Mouse (Mus musculus): Measurements from ENCODE around the gene Cd300a. TPM values are rescaled to one million over a fixed set of nuclear protein-coding genes. Genes with fewer than 3 reads are reported as not detected.
"Not testable (repeated sequence)": the region's sequence is repeated elsewhere in the genome, so short reads cannot be mapped to it uniquely, and the experiment has no call there.

Cd300a gene
- polyA plus RNA-seq, 1 experiment from 2014 or later, result 2.2 TPM

DNA sequence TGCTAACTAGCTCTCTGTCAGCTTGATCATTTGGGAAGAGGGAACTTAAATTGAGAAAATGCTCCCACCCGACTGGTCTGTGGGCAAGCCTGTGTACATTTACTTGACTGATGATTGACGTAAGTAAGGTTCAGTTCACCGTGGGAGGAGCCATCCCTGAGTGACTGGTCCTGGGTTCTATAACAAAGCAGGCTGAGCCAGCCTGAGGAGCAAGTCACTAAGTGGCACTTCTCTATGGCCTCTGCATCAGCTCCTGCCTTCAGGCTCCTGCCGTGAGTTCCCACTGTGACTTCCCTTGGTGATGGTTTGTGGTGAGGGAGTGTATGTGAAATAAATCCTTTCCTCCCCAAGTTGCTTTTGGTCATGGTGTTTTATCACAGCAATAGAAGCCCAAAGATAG is 18.2 kb downstream of the Cd300a start:
- H3K9me3 ChIP-seq (ENCODE audit: control insufficient read depth), result no peaks in the 10 kb centered on the region
- H3K9ac ChIP-seq (ENCODE audit: low read depth, low read length), result no peak overlapping the region
- no peak for ATAC-seq
- no peak overlapping the region for H3K4me3 ChIP-seq (ENCODE audit: low read depth, low read length)
- no peaks in the 10 kb centered on the region for H3K36me3 ChIP-seq (ENCODE audit: control insufficient read depth, insufficient read depth)
- H3K4me1 ChIP-seq (replicated peaks; ENCODE audit: control insufficient read depth, insufficient read depth, low read length), result no peaks in the 10 kb centered on the region
- no peak overlapping the region for H3K27ac ChIP-seq (ENCODE audit: low read depth, low read length)
- WGBS, result 53% methylated on average over 4 of the region's 4 CpGs
- H3K4me2 ChIP-seq (replicated peaks; ENCODE audit: low read depth), result no peak overlapping the region
- TF ChIP-seq CTCF (IDR thresholded peaks at IDR 0.05; ENCODE audit: low read depth), result no peak
- H3K27me3 ChIP-seq (replicated peaks; ENCODE audit: control insufficient read depth, insufficient read depth, low read length), result no peaks in the 10 kb centered on the region

DNA sequence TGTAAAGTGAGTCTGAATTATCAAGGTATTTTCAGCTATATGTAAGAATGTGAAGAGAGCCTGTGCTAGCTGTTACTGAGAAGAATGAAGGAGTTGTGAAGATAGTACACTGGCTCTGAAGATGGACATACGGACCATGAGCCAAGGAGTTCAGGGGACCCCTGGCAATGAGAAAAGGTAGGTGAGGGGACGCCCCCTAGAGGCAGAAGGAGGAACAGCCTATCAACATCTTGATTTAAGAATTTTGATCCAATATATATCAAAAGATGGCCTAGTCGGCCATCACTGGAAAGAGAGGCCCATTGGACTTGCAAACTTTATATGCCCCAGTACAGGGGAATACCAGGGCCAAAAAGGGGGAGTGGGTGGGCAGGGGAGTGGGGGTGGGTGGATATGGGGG is 19.7 kb downstream of the Cd300a start:
- ATAC-seq; H3K27ac ChIP-seq (ENCODE audit: low read depth, low read length); H3K4me2 ChIP-seq (replicated peaks; ENCODE audit: low read depth); H3K27me3 ChIP-seq (replicated peaks; ENCODE audit: control insufficient read depth, insufficient read depth, low read length); H3K4me1 ChIP-seq (replicated peaks; ENCODE audit: control insufficient read depth, insufficient read depth, low read length); H3K9ac ChIP-seq (ENCODE audit: low read depth, low read length); H3K4me3 ChIP-seq (ENCODE audit: low read depth, low read length); H3K36me3 ChIP-seq (ENCODE audit: control insufficient read depth, insufficient read depth); H3K9me3 ChIP-seq (ENCODE audit: control insufficient read depth): not testable (repeated sequence)
- 38% methylated on average over 3 of the region's 3 CpGs for WGBS
- TF ChIP-seq CTCF (IDR thresholded peaks at IDR 0.05; ENCODE audit: low read depth), result peak; percentile 35

DNA sequence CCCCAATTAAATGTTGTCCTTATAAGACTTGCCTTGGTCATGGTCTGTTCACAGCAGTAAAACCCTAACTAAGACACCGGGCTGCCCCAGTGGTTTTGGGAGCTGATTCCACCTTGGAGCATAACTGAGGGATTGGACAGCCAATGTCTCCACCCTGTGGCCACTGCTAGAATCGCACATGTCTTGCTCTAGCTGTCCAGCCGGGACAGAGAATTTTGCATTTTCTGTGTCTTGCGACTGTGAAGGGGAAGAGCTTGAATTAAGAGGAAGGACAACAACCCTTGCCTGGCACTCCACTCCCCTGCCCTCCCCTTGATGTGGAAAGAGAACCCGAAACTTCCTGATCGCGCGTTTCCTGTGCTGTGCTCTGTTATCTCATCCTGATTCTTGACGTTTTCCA is 23.0 kb downstream of the Cd300a start:
- H3K27ac ChIP-seq (ENCODE audit: low read depth, low read length), result no peak overlapping the region
- WGBS, result 13% methylated on average over 9 of the region's 9 CpGs
- TF ChIP-seq CTCF (IDR thresholded peaks at IDR 0.05; ENCODE audit: low read depth), result peak; percentile 89
- no peaks in the 10 kb centered on the region for H3K27me3 ChIP-seq (replicated peaks; ENCODE audit: control insufficient read depth, insufficient read depth, low read length)
- no peaks in the 10 kb centered on the region for H3K4me1 ChIP-seq (replicated peaks; ENCODE audit: control insufficient read depth, insufficient read depth, low read length)
- H3K4me2 ChIP-seq (replicated peaks; ENCODE audit: low read depth), result no peak overlapping the region
- H3K9me3 ChIP-seq (ENCODE audit: control insufficient read depth), result no peaks in the 10 kb centered on the region
- no peak overlapping the region for H3K9ac ChIP-seq (ENCODE audit: low read depth, low read length)
- no peak for ATAC-seq
- H3K4me3 ChIP-seq (ENCODE audit: low read depth, low read length), result no peak overlapping the region
- H3K36me3 ChIP-seq (ENCODE audit: control insufficient read depth, insufficient read depth), result no peaks in the 10 kb centered on the region

DNA sequence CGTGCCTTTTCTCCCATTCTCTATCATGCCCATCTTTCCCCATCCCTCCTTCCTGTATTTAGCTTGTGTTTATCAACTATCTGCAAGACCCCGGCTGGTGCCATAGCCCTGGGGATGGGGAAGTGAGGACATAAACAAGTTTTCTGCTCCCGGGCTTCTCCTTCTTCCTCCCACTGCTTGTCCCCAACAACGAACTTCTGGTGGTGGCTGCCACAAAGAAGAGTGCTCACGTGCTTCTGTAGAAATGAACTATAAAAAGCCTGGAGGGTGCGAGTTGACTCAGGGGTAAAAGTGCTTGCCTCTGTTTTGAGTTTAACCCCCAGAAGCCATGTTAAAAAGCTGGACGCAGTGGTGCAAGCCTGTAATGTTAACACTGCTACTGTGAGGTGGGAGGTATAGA is 25.1 kb downstream of the Cd300a start:
- ATAC-seq, result no peak
- no peak overlapping the region for H3K4me3 ChIP-seq (ENCODE audit: low read depth, low read length)
- no peaks in the 10 kb centered on the region for H3K27me3 ChIP-seq (replicated peaks; ENCODE audit: control insufficient read depth, insufficient read depth, low read length)
- no peaks in the 10 kb centered on the region for H3K9me3 ChIP-seq (ENCODE audit: control insufficient read depth)
- no peak overlapping the region for H3K9ac ChIP-seq (ENCODE audit: low read depth, low read length)
- H3K36me3 ChIP-seq (ENCODE audit: control insufficient read depth, insufficient read depth), result no peaks in the 10 kb centered on the region
- TF ChIP-seq CTCF (IDR thresholded peaks at IDR 0.05; ENCODE audit: low read depth), result no peak
- H3K4me1 ChIP-seq (replicated peaks; ENCODE audit: control insufficient read depth, insufficient read depth, low read length), result no peaks in the 10 kb centered on the region
- 31% methylated on average over 7 of the region's 7 CpGs for WGBS
- no peak overlapping the region for H3K27ac ChIP-seq (ENCODE audit: low read depth, low read length)
- no peak overlapping the region for H3K4me2 ChIP-seq (replicated peaks; ENCODE audit: low read depth)

DNA sequence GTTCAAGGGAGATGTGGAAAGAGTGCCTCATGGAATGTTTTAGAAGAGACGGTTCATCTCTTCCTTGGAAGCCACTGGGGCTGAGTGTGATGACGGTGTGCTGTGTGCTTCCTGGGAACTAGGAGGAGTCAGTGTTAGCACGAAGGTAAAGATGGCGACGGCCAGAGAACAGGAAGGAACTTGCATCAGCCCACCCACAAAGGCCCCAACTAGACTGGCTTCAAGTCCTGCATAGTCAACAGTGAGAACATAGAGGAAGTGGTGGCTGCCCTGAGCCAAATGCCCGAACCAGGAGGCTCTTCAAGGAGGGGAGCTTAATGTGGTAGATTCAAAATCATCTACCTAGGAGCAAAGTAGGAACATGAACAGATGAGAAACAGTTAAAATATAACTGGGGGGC is 27.3 kb downstream of the Cd300a start:
- no peaks in the 10 kb centered on the region for H3K36me3 ChIP-seq (ENCODE audit: control insufficient read depth, insufficient read depth)
- no peaks in the 10 kb centered on the region for H3K4me1 ChIP-seq (replicated peaks; ENCODE audit: control insufficient read depth, insufficient read depth, low read length)
- H3K4me2 ChIP-seq (replicated peaks; ENCODE audit: low read depth), result no peak overlapping the region
- H3K27ac ChIP-seq (ENCODE audit: low read depth, low read length), result no peak overlapping the region
- no peaks in the 10 kb centered on the region for H3K27me3 ChIP-seq (replicated peaks; ENCODE audit: control insufficient read depth, insufficient read depth, low read length)
- no peak for TF ChIP-seq CTCF (IDR thresholded peaks at IDR 0.05; ENCODE audit: low read depth)
- H3K4me3 ChIP-seq (ENCODE audit: low read depth, low read length), result no peak overlapping the region
- ATAC-seq, result no peak
- 74% methylated on average over 6 of the region's 6 CpGs for WGBS
- no peak overlapping the region for H3K9ac ChIP-seq (ENCODE audit: low read depth, low read length)
- no peaks in the 10 kb centered on the region for H3K9me3 ChIP-seq (ENCODE audit: control insufficient read depth)

DNA sequence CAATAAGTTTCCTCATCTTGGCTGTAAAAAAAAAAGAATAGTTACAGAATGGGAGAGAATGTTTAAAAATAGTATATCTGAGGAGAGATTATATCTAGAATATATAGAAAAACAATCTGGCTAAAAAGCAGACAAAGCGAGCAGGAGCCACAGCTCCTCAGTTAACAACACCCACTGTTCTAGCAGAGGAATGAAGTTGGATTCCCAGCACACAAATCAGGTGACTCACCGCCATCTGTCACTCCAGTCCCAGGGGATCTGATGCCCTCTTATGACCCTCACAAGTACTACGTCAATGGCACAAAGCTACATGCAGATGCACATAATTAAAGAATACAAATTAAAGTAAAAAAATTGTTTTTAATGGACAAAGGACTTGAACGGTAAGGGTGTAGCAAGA is 32.6 kb downstream of the Cd300a start:
- Histone ChIP-seq H3K27me3 (replicated peaks; ENCODE audit: control insufficient read depth, insufficient read depth, low read length) (no peaks in the 10 kb centered on the region), H3K27ac (ENCODE audit: low read depth, low read length) (no peak overlapping the region), H3K4me2 (replicated peaks; ENCODE audit: low read depth) (no peak overlapping the region), H3K9ac (ENCODE audit: low read depth, low read length) (no peak overlapping the region), H3K4me3 (ENCODE audit: low read depth, low read length) (no peak overlapping the region), H3K9me3 (ENCODE audit: control insufficient read depth) (no peaks in the 10 kb centered on the region), H3K4me1 (replicated peaks; ENCODE audit: control insufficient read depth, insufficient read depth, low read length) (no peaks in the 10 kb centered on the region), H3K36me3 (ENCODE audit: control insufficient read depth, insufficient read depth) (no peaks in the 10 kb centered on the region)
- ATAC-seq, result no peak
- WGBS, result 79% methylated on average over 4 of the region's 4 CpGs
- TF ChIP-seq CTCF (IDR thresholded peaks at IDR 0.05; ENCODE audit: low read depth), result no peak

DNA sequence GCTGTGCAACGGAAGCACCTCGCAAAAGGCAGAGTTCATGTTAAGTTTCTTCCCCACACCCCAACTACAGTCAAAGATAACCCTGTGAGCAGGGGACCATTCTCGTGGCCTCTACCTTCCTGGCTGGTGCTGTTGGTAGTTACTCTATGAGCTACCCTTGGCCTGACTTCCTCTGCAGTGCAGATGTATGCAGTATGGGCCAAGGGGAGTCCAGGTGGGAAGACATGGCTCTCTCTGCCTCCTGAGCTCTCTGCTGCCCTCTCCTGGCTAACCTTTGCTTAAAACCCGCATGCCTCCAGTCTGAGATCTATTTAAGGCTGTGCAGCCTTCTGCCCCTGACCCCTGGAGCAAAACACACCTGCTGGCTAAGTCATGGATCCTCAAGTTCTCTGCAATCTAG is 34.1 kb downstream of the Cd300a start:
- no peaks in the 10 kb centered on the region for H3K9me3 ChIP-seq (ENCODE audit: control insufficient read depth)
- H3K4me3 ChIP-seq (ENCODE audit: low read depth, low read length), result no peak overlapping the region
- WGBS, result 72% methylated on average over 4 of the region's 4 CpGs
- no peak overlapping the region for H3K9ac ChIP-seq (ENCODE audit: low read depth, low read length)
- H3K36me3 ChIP-seq (ENCODE audit: control insufficient read depth, insufficient read depth), result no peaks in the 10 kb centered on the region
- H3K27ac ChIP-seq (ENCODE audit: low read depth, low read length), result no peak overlapping the region
- H3K4me1 ChIP-seq (replicated peaks; ENCODE audit: control insufficient read depth, insufficient read depth, low read length), result no peaks in the 10 kb centered on the region
- H3K27me3 ChIP-seq (replicated peaks; ENCODE audit: control insufficient read depth, insufficient read depth, low read length), result no peaks in the 10 kb centered on the region
- no peak overlapping the region for H3K4me2 ChIP-seq (replicated peaks; ENCODE audit: low read depth)
- peak; percentile 71 for TF ChIP-seq CTCF (IDR thresholded peaks at IDR 0.05; ENCODE audit: low read depth)
- ATAC-seq, result no peak
